Mouse (Mus musculus) cerebellum, adult 11-12 months (tissue): ENCODE data around the gene Dapk2.

Source experiments
- DNase-seq: peaks from one replicate; pipeline ENCODE4 v3.0.0; 2022

Dapk2 gene

DNA sequence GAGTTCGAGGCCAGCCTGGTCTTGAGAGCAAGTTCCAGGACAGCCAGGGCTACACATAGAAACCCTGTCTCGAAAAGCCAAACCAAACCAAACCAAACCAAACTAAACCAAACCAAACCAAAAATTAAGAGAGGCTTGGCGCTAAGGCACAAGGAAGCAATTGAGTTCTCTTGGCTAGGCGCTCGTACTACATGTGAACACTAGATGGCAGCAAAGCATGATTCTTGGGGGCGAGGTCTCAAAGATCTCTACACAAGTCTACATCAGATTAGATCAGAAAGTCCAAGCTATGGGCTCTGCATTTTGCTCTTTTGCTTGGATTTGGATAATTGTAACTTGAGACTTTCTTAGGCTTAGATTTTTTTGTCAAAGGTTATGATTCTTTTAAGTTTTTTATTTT lies 13.8 kb upstream of the Dapk2 start:
- peak; percentile 65 for DNase-seq

DNA sequence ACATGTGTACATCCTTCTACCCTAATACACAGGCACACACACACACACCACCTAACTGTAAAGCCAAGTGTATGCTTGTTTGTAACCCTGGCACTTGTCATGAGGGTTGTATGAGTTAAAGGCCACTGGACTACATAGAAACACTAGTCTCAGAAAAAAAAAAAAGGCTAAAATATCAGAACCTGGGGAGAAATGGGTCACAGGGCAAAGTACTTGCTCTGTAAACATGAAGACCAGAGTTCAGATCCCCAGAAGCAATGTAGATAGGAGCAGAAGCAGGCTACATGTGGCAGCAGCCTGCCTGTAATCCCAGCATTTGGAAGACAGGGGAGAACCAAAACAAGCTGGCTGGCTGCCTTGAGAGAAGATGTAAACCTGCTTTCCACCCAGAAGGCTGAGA lies 11.9 kb upstream of the Dapk2 start:
- DNase-seq, result no peak

GRCm38 (mm10) chr9:66152011-66152410 lies 6.0 kb upstream of the Dapk2 start:
- DNase-seq, result no peak

DNA sequence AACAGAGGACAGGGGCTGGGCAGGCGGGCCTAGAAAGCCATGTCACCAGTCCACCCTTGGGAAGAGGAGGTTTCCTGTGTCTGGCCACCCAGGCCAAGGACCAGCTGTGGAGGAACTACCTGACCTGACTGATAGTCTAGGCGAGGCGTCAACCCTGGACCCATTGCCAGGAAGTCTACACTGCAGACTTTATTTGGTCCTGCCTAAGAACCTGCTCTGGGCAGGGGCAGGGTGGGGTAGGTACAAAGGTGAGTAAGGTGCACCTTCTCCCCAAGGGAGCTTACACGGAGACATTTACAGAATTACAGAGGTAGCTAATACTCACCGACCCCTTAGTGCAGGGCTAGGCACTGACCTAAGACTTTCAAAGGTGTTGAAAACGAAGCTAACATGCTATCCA lies 4.4 kb upstream of the Dapk2 start:
- DNase-seq, result no peak

DNA sequence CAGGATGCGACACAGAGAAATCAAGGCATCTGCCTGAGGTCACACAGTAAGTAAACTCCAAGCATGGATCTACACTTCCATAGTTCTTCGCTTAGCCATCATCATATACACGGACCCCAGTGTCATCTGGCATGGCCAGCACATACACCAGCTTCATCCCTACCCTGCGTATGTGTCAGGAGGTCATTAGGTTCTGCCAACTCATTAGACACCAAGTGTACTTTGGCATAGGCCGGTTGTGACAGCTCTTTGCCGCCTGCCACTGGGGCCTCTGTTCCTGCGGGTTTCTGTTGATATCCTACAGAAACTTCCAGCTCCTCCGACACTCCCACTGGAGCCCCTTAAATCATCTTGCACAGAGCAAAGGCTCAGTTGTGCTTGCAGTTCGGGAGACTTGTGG lies 4.0 kb upstream of the Dapk2 start:
- no peak for DNase-seq

GRCm38 (mm10) chr9:66155534-66155933 lies 2.5 kb upstream of the Dapk2 start:
- DNase-seq, result no peak

- DNase-seq, result no peak
Measured at GRCm38 (mm10) chr9:66158885-66159430, 935 bp downstream of the Dapk2 start.

- no peak for DNase-seq
Measured at GRCm38 (mm10) chr9:66160155-66160554, 2.1 kb downstream of the Dapk2 start.

GRCm38 (mm10) chr9:66162995-66163394 lies 5.0 kb downstream of the Dapk2 start:
- no peak for DNase-seq

GRCm38 (mm10) chr9:66167222-66167621 lies 9.2 kb downstream of the Dapk2 start:
- DNase-seq, result no peak

- no peak for DNase-seq
Measured at GRCm38 (mm10) chr9:66168233-66168632, 10.2 kb downstream of the Dapk2 start.

GRCm38 (mm10) chr9:66170506-66170905 lies 12.5 kb downstream of the Dapk2 start:
- DNase-seq, result no peak

- no peak for DNase-seq
Measured at GRCm38 (mm10) chr9:66171275-66171921, 13.4 kb downstream of the Dapk2 start.

GRCm38 (mm10) chr9:66173316-66173855 lies 15.4 kb downstream of the Dapk2 start:
- no peak for DNase-seq

GRCm38 (mm10) chr9:66174985-66175384 lies 17.0 kb downstream of the Dapk2 start:
- DNase-seq, result no peak

DNA sequence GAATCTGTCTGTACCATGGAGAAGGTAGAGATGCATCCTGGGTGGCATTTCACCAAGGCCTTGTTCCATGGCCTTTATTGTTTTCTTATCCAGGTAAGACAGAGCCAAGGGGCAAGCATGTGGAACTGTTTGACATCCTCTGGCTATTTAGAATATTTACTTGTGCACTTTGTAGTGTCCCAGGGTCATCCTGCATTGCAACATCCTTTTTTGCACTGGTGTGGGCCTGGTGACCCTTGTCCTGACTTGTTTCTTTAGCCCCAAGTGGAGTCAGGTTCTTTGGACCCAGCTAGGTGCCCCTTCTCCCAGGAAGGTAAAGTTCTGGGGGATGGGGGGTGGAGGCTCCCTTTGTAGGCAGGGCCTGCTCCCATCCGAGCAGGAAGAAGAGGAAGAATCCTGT lies 20.0 kb downstream of the Dapk2 start:
- DNase-seq, result no peak

DNA sequence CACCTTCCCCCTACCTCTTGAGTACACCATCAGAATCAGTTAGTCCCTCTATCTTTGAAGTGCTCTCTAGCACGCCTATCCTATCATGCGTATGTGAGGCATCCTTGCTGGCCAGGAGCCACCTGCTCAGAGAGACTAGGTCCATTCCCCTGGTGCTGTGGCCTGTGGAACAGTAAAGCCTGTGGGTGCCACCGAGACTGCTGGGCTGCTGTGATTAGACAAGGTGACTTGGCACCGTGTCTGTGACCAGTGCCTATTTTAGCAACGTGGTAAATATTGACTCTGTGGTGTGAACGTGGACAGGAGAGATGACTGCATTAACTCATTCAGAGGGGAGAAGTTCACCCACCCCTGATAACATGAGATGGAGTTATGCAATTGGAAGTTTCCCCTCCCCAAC lies 21.8 kb downstream of the Dapk2 start:
- no peak for DNase-seq

DNA sequence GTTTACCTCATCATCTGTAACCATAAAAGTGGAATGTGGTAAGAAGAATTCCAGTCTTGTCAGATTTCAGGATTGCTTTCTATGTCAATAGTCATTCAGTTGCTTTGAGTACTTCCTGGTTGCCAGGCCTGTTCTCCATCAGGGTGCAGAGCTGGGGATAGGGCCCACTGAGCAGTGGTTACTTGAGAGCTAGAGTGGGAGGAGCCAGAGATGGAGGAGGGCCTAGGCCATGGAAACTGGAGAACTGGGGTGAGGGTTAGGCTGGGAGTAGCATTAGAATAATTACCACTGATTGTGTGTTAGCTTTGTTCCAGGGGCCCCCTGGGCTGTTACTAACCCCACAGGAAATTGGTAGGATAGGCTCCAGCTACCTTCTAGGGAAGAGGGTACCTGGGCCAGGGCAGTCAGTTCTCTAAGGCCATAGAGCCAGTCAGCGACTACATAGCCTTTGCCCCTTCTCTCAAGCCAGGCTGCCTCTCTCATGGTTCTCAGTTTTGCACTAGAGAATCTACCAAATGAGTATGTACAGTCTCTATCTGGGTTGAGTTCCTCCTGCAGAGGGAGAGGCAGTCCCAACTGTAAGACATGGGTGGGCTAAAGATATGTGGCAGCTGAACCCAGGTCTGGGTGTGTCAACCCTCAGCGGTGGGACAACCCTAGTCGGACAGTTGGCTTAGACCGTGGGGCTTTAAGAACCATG lies 23.3 kb downstream of the Dapk2 start:
- DNase-seq, result no peak

DNA sequence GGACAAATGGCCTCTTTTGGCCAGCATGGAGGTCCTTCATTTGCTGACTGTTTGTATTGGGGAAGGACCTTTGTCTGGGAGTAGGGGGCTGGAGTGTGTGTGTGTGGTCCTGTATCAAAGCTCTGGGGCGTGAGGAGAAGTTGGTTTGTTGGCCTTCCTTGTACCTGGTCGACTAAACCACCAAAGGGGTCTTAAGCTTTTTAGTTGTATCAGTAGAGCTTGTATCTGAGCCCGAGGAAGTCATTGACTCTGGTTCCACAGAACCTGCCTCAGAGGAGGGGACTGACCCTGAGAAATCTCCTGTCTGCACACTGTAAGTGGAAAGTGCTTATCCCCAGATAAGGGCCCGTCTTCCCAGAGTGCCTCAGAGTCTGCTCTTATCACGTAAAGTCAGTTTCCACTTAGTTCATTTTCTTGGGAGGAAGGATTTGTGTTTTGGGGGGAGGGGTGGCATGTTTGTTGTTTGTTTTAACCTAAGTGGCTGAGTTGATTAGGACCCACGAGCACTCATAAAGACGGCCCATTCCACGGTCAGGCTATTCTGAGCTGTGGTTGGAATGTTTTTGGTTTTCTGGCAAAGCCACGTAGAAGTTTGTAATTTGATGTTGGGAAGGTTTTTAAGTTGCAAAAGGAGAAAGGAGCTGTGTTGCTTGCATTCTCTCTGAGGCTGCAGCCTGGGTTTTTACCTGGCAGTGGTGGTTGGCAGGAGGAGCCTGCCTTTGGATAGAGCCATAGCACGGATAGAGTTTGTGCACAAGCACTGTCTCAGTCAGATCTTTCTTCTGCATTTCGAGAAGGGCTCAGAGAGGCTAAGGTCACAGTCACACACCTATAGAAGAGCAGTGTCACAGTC lies 24.0 kb downstream of the Dapk2 start:
- DNase-seq, result no peak

DNA sequence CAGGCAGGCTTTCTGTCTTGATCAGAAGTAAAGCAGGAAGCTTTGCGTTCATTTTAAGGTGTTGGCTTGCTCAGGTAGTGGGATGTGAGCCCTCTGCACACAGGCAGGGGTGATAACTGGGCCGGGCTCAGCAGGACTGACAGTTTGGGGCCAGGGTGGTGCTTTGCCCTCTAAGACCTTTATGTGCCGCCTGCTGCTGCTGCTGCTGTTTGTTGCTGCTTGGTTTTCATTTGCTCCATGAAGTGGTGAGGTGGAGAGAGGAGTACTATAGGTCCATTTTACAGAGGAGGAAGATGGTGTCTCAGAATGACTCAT lies 24.6 kb downstream of the Dapk2 start:
- no peak for DNase-seq

GRCm38 (mm10) chr9:66183023-66183422 lies 25.0 kb downstream of the Dapk2 start:
- no peak for DNase-seq

- no peak for DNase-seq
Measured at GRCm38 (mm10) chr9:66184572-66184971, 26.5 kb downstream of the Dapk2 start.

DNA sequence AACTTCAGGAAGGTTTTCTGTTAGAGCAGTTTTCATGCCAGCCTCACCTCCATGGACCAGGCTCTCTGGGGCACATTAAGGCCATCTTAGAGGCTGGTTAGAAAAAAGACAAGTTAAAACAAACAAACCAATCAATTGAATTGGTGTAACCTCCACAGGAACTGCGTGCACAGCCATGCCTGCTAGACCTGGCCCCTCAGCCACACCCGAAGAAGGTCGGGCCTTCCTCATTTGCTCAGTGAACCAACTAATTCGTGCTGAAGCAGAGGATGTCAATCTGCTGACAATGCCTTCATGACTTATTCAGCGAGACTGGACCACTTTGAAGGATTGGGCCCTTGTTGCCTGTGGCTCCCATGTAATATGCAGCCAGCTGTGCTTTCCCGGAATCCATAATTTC lies 28.4 kb downstream of the Dapk2 start:
- DNase-seq, result no peak

DNA sequence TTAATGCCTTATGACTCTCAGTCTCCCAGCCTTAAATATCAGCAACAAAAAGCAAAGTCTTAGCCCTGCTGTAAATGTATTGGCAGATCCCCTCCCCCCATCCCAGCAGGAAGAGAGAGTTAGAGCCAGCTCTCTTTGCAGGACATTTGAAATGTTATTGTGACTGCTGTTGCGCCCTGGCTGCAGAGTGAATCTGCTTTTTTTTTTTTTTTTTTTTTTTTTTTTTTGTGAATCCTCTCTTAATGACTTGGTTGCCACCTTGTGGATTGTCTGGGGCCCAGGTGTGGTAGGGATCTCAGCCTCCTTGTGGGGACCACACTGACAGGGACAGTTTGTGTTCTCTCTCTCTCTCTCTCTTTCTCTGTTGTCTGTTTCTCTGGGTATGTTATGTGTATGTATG lies 31.0 kb downstream of the Dapk2 start:
- DNase-seq, result no peak
